Mouse (Mus musculus) midbrain, postnatal 0 days (tissue): ENCODE results near the gene Krtap10-10. TPM values are rescaled to one million over a fixed set of nuclear protein-coding genes. Genes with fewer than 3 reads are reported as not detected.

Source experiments
- ATAC-seq: fragments of 200-750 bp; cut with Nextera tagmentation; 2 replicates; pipeline ENCODE4 v1.8.0; 2017; ENCODE audit warnings: moderate number of reproducible peaks, mild to moderate bottlenecking, moderate TSS enrichment, moderate library complexity; ENCODE audit not compliant: low FRiP score
- DNase-seq: peaks from one replicate; pipeline ENCODE4 v3.0.0-alpha.2; 2015; ENCODE audit warnings: low spot score
- H3K27ac ChIP-seq: fragments of 300-500 bp; sonication (generic); 2 replicates; pipeline ENCODE4 v1.5.1; 2014; ENCODE audit warnings: low read depth, mild to moderate bottlenecking, low read length, mixed read lengths
- H3K27me3 ChIP-seq: fragments of 300-500 bp; sonication (generic); 2 replicates; pipeline ENCODE4 v1.6.1; 2014; ENCODE audit warnings: low read length, control low read depth, mixed read lengths; ENCODE audit not compliant: insufficient read depth
- H3K36me3 ChIP-seq: fragments of 300-500 bp; sonication (generic); 2 replicates; pipeline ENCODE4 v1.6.1; 2014; ENCODE audit warnings: low read length, control low read depth, mixed read lengths; ENCODE audit not compliant: insufficient read depth
- H3K4me1 ChIP-seq: fragments of 300-500 bp; sonication (generic); 2 replicates; pipeline ENCODE4 v1.6.1; 2014; ENCODE audit warnings: mild to moderate bottlenecking, control low read depth, antibody characterized with exemption, low read length, mixed read lengths; ENCODE audit not compliant: insufficient read depth
- H3K4me2 ChIP-seq: fragments of 300-500 bp; sonication (generic); 2 replicates; pipeline ENCODE4 v1.6.1; 2014; ENCODE audit warnings: low read depth, mild to moderate bottlenecking, low read length, mixed read lengths; ENCODE audit not compliant: poor library complexity, severe bottlenecking
- H3K4me3 ChIP-seq: fragments of 300-500 bp; sonication (generic); 2 replicates; pipeline ENCODE4 v1.5.1; 2014; ENCODE audit warnings: low read depth, mild to moderate bottlenecking, low read length, moderate library complexity
- H3K9ac ChIP-seq: fragments of 300-500 bp; sonication (generic); replicated peaks from 2 replicates; pipeline ENCODE4 v1.6.1; 2014; ENCODE audit warnings: mild to moderate bottlenecking, low read length, moderate library complexity, mixed read lengths; ENCODE audit not compliant: poor library complexity, severe bottlenecking
- H3K9me3 ChIP-seq: fragments of 300-500 bp; sonication (generic); 2 replicates; pipeline ENCODE4 v1.6.1; 2016; ENCODE audit warnings: low read length, control low read depth
- CTCF ChIP-seq: IDR thresholded peaks from 2 replicates; pipeline ENCODE4 v1.5.1; 2016; ENCODE audit warnings: antibody characterized with exemption, mild to moderate bottlenecking
- WGBS: fragments of 180-500 bp; shearing (Covaris S2); extraction: QIAGEN DNeasy Blood & Tissue Kit; methylation state at CpG from one replicate; pipeline ENCODE4 v1.1.7; 2014; 5-methylcytosine and 5-hydroxymethylcytosine counted together
- polyA plus RNA-seq: library from polyadenylated mRNA; unstranded; fragments of >200 nt; fragmentation: Nextera tagmentation; extraction: Ambion mirVana; gene quantifications from 2 replicates; pipeline ENCODE4 v1.2.1, GENCODE M21; 2015
- total RNA-seq: library from RNA; depleted of rRNA; stranded (reverse); fragments of >200 nt; gene quantifications from 2 replicates; pipeline ENCODE4 v1.2.3, GENCODE M21; 2014

Krtap10-10 gene
- total and polyA plus RNA-seq, 2 experiments from 2014 or later: not detected

DNA sequence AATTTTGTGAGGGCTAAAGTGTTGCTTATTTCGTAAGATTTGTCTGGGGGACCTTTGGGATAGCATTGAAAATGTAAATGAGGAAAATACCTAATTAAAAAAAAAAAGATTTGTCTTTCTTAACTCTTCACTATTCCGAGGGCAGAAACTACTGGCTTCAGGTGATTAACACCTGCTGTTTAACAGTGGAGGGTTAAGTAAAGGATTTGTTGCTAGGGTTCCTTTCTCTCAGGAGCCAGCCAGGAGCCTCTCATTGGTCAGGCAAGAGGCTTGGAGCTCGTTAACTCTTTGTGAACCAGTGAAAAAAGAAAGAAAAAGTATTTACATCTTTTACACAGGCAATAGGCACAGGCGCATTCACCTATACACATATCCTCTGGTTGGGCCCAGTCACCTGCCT is 16.5 kb upstream of the Krtap10-10 start:
- H3K27me3 ChIP-seq: no peaks in the 10 kb centered on the region; the same call in 1 of the 2 replicates
- H3K4me3 ChIP-seq: no peak overlapping the region
- ATAC-seq: 0 out of 2 replicates have a peak, but pooled peaks have one; percentile 66
- H3K9ac ChIP-seq: no peak overlapping the region
- DNase-seq: peak; percentile 16
- H3K4me2 ChIP-seq: peak overlapping the region; percentile 20; the same call in 1 of the 2 replicates
- H3K36me3 ChIP-seq: no peaks in the 10 kb centered on the region
- no peak overlapping the region for H3K27ac ChIP-seq
- no peaks in the 10 kb centered on the region for H3K9me3 ChIP-seq
- H3K4me1 ChIP-seq: no peaks in the 10 kb centered on the region
- no peak for TF ChIP-seq CTCF
- WGBS: 33% methylated on average over 4 of the region's 4 CpGs

DNA sequence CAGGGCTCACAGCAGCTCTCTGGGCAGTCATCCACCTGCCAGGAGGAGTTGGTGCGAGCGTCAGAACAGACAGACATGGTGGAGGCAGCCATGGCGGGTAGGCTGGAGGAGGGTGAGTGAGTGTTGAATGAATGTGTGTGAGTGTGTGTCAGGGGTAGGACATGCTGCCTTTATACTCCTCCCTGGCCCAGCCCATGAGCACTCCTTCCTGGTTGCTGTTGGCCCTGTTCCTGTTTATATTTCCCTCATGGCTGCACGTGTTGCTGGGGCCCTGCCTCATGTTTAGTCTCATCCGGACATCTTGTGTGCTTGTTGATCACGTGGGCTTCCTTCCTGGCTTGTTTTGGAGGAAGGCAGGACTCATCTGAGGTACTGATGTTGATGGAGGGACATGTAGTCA is 8.8 kb upstream of the Krtap10-10 start, which contains the start of gene Krtap10-4:
TSS of gene Krtap10-4 (minus strand) at position 145 of the 400 bp plus-strand sequence.
- no peak for DNase-seq
- WGBS: 70% methylated on average over 6 of the region's 6 CpGs
- ATAC-seq: no peak
- no peak within 1 kb of the TSS for H3K9ac ChIP-seq
- H3K4me2 ChIP-seq: no peak within 1 kb of the TSS
- H3K36me3 ChIP-seq: no peaks in the 10 kb centered on the region
- no peaks in the 10 kb centered on the region for H3K9me3 ChIP-seq
- H3K4me3 ChIP-seq: no peak within 1 kb of the TSS
- no peaks in the 10 kb centered on the region for H3K4me1 ChIP-seq
- H3K27me3 ChIP-seq: no peaks in the 10 kb centered on the region
- no peak for TF ChIP-seq CTCF
- no peak within 1 kb of the TSS for H3K27ac ChIP-seq

DNA sequence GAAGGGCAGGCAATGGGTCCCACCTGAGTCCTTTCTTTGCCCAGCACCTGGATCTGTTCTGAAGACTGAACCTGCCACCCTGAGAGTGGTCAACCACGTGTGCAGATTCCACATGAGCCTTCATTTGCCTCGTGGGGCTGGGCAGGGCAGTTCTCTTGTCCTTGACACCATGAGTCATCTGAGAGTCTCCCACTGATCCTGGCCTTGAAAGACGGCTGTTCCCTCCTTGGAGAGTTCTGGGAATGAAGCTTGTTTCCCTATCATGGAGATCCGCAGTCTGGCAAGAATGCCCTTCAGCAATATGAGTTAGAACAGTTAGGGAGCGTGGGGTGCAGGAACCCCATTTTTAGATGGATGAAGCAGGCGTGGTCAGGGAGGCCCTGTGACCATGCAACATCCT is 3.3 kb downstream of the Krtap10-10 start:
- Histone ChIP-seq H3K4me1 (no peaks in the 10 kb centered on the region), H3K9me3 (peaks cover 10% of the 10 kb centered on the region; the same call in 1 of the 2 replicates), H3K4me3 (no peak overlapping the region), H3K4me2 (no peak overlapping the region), H3K27me3 (no peaks in the 10 kb centered on the region), H3K27ac (no peak overlapping the region), H3K9ac (no peak overlapping the region), H3K36me3 (no peaks in the 10 kb centered on the region)
- 85% methylated on average over 6 of the region's 6 CpGs for WGBS
- ATAC-seq (no peak), DNase-seq (no peak)
- no peak for TF ChIP-seq CTCF

GRCm38 (mm10) chr10:77846503-77846902 is 10.8 kb downstream of the Krtap10-10 start, which contains the start of gene Gm36176:
Gene Gm36176 (plus strand): TSS chr10:77846803.
- ATAC-seq (no peak), DNase-seq (no peak)
- H3K4me3 ChIP-seq: no peak within 1 kb of the TSS
- WGBS: 79% methylated on average over 1 of the region's 3 CpGs
- peaks cover 16% of the 10 kb centered on the region; the same call in 1 of the 2 replicates for H3K9me3 ChIP-seq
- H3K4me2 ChIP-seq: no peak within 1 kb of the TSS
- H3K9ac ChIP-seq: no peak within 1 kb of the TSS
- no peaks in the 10 kb centered on the region for H3K27me3 ChIP-seq
- H3K4me1 ChIP-seq: no peaks in the 10 kb centered on the region
- no peak for TF ChIP-seq CTCF
- H3K36me3 ChIP-seq: no peaks in the 10 kb centered on the region
- no peak within 1 kb of the TSS for H3K27ac ChIP-seq

DNA sequence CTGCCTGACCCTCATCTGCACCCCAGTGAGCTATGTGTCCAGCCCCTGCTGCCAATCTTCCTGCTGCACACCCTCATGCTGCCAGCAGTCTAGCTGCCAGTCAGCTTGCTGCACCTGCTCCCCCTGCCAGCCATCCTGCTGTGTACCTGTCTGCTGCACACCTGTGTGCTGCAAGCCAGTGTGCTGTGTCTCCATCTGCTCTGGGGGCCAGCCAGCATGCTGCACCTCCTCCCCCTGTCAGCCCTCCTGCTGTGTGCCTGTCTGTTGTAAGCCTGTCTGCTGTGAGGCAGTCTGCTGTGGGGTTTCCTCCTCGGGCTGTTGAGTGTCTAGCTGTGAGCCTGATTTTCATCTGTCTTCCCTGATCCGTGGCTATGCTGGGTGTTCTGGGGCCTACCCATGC is 11.2 kb downstream of the Krtap10-10 start:
- no peak for TF ChIP-seq CTCF
- ATAC-seq (no peak), DNase-seq (no peak)
- H3K9ac ChIP-seq: no peak overlapping the region
- H3K4me1 ChIP-seq: no peaks in the 10 kb centered on the region
- no peak overlapping the region for H3K4me2 ChIP-seq
- H3K27ac ChIP-seq: no peak overlapping the region
- H3K4me3 ChIP-seq: no peak overlapping the region
- peaks cover 16% of the 10 kb centered on the region; the same call in 1 of the 2 replicates for H3K9me3 ChIP-seq
- 8% methylated on average over 2 of the region's 2 CpGs for WGBS
- no peaks in the 10 kb centered on the region for H3K27me3 ChIP-seq
- no peaks in the 10 kb centered on the region for H3K36me3 ChIP-seq

DNA sequence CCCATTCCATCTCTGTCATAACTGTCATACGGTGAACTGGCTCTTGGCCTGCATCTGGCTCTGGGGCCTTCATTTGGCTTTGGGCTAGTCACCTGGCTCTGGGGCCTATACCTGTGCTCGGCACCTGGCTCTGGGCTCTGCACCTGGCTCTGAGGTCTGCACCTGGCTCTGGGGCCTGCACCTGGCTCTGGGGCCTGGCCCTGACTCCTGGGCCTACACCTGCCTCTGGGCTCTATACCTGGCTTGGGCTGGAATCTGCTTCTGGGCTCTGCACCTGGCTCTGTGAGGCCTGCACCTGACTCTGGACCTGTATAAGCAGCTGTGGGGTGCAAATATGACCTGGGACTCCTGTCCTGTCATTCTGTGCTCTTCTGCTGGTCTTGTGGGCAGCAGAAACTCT is 11.8 kb downstream of the Krtap10-10 start:
- no peak overlapping the region for H3K4me2 ChIP-seq
- WGBS: 82% methylated on average over 2 of the region's 2 CpGs
- no peaks in the 10 kb centered on the region for H3K27me3 ChIP-seq
- H3K4me1 ChIP-seq: no peaks in the 10 kb centered on the region
- no peak overlapping the region for H3K4me3 ChIP-seq
- H3K9me3 ChIP-seq: peaks cover 16% of the 10 kb centered on the region; the same call in 1 of the 2 replicates
- DNase-seq: no peak
- no peak for ATAC-seq
- no peak overlapping the region for H3K9ac ChIP-seq
- no peak for TF ChIP-seq CTCF
- no peaks in the 10 kb centered on the region for H3K36me3 ChIP-seq
- no peak overlapping the region for H3K27ac ChIP-seq
